Mouse (Mus musculus) E14TG2a.4 (cell line): ENCODE results near the gene Kcnd2.

Experiments used
- H3K27me3 ChIP-seq: 2 replicates; pipeline ENCODE4 v1.6.1; 2014; ENCODE audit warnings: low read length, control low read depth; ENCODE audit not compliant: insufficient read depth
- H3K36me3 ChIP-seq: 2 replicates; pipeline ENCODE4 v1.6.1; 2014; ENCODE audit warnings: low read length, control low read depth; ENCODE audit not compliant: insufficient read depth
- H3K4me1 ChIP-seq: replicated peaks from 2 replicates; pipeline ENCODE4 v1.6.1; 2014; ENCODE audit warnings: low read depth, low read length, control low read depth
- H3K4me3 ChIP-seq: replicated peaks from 2 replicates; pipeline ENCODE4 v1.5.1; 2014; ENCODE audit warnings: mild to moderate bottlenecking, low read length
- H3K9me3 ChIP-seq: 2 replicates; pipeline ENCODE4 v1.6.1; 2014; ENCODE audit warnings: low read length, control low read depth
- CTCF ChIP-seq: conservative IDR thresholded peaks from 2 replicates; pipeline ENCODE4 v1.5.1; 2014; ENCODE audit warnings: low read length
- NANOG ChIP-seq: IDR thresholded peaks from 2 replicates; pipeline ENCODE4 v1.6.1; 2014; ENCODE audit warnings: borderline replicate concordance, low read length, mixed read lengths
- POU5F1 ChIP-seq: IDR thresholded peaks from 2 replicates; pipeline ENCODE4 v1.6.1; 2014; ENCODE audit warnings: low read length, borderline replicate concordance

Kcnd2 gene

DNA sequence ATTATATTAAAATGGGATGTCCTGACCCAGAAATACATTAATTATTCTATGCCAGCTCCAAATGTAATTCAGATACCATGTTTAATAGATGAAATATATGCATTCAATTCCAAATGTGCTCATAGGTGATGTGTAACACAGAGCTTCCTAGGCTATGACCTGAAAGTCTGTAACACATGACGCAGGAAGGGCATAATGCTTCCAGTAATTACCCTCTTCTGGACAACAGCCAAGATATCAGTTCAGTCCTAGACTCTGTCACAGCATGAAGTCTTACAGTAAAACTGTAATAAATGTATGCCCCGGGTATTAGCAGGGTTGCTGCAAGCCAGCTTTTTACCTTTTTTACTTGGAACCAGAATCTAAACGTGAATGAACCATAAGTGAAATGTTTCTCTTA, 382.1 kb downstream of the Kcnd2 start:
- Histone ChIP-seq H3K4me1 (no peaks in the 10 kb centered on the region), H3K4me3 (no peak overlapping the region), H3K36me3 (no peaks in the 10 kb centered on the region), H3K9me3 (no peaks in the 10 kb centered on the region), H3K27me3 (no peaks in the 10 kb centered on the region)
- TF ChIP-seq NANOG (no peak), POU5F1 (no peak)

- H3K4me3 ChIP-seq = no peak overlapping the region
- H3K9me3 ChIP-seq = no peaks in the 10 kb centered on the region
- no peaks in the 10 kb centered on the region for H3K27me3 ChIP-seq
- no peaks in the 10 kb centered on the region for H3K36me3 ChIP-seq
- TF ChIP-seq POU5F1 (no peak), CTCF (no peak), NANOG (no peak)
- no peaks in the 10 kb centered on the region for H3K4me1 ChIP-seq
Measured at GRCm38 (mm10) chr6:21609381-21610059, 394.2 kb downstream of the Kcnd2 start.

GRCm38 (mm10) chr6:21629989-21630388, 414.7 kb downstream of the Kcnd2 start:
- no peak overlapping the region for H3K4me3 ChIP-seq
- no peaks in the 10 kb centered on the region for H3K36me3 ChIP-seq
- no peak for TF ChIP-seq NANOG
- TF ChIP-seq POU5F1 = no peak
- no peak for TF ChIP-seq CTCF
- no peaks in the 10 kb centered on the region for H3K9me3 ChIP-seq
- no peaks in the 10 kb centered on the region for H3K27me3 ChIP-seq
- no peaks in the 10 kb centered on the region for H3K4me1 ChIP-seq

DNA sequence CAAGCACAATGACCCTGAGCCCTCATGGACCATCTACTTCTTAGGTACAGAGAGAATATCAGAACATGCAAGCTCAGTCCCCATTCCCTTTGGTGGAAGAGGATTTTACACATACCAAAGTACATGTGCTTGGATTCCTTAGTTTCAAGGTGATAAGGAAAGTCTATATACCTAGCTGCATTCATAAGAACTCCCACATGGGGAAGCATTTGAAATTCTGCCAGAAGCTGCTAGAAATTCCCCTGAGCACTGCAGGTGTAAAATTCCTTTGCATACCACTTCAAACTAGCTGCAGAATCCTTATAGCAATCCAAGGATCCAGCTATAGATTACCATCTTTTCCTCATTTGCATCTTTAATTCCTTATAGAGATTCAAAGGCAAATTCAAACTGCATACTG, 440.4 kb downstream of the Kcnd2 start:
- Histone ChIP-seq H3K27me3 (no peaks in the 10 kb centered on the region), H3K9me3 (no peaks in the 10 kb centered on the region), H3K4me1 (no peaks in the 10 kb centered on the region), H3K4me3 (no peak overlapping the region), H3K36me3 (no peaks in the 10 kb centered on the region)
- TF ChIP-seq POU5F1 = no peak
- TF ChIP-seq NANOG = no peak
- TF ChIP-seq CTCF = no peak

DNA sequence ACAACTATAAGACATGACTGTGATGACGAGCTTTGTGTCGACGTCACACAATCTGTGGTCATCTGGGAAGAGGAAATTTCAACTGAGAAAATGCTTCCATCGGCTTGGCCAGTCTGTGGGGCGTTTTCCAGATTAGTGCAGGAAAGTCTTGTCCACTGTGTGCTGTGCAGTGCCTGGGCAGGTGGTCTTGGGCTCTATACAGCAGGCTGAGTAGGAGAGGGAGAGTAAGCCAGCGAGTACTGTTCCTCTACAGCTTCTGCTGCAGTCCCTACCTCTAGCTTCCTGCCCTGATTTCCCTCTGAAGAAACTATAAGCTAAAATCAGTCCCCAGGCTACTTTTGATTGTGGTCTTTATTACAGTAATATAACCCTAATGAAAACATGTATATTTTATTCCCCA, 448.8 kb downstream of the Kcnd2 start:
- Histone ChIP-seq H3K4me1 (no peaks in the 10 kb centered on the region), H3K4me3 (no peak overlapping the region), H3K36me3 (no peaks in the 10 kb centered on the region), H3K27me3 (no peaks in the 10 kb centered on the region), H3K9me3 (no peaks in the 10 kb centered on the region)
- TF ChIP-seq POU5F1 (no peak), CTCF (no peak), NANOG (no peak)

GRCm38 (mm10) chr6:21664638-21665037, 449.3 kb downstream of the Kcnd2 start:
- Histone ChIP-seq H3K4me1 (no peaks in the 10 kb centered on the region), H3K9me3 (no peaks in the 10 kb centered on the region), H3K4me3 (no peak overlapping the region), H3K36me3 (no peaks in the 10 kb centered on the region), H3K27me3 (no peaks in the 10 kb centered on the region)
- TF ChIP-seq POU5F1 = no peak
- no peak for TF ChIP-seq CTCF
- no peak for TF ChIP-seq NANOG

DNA sequence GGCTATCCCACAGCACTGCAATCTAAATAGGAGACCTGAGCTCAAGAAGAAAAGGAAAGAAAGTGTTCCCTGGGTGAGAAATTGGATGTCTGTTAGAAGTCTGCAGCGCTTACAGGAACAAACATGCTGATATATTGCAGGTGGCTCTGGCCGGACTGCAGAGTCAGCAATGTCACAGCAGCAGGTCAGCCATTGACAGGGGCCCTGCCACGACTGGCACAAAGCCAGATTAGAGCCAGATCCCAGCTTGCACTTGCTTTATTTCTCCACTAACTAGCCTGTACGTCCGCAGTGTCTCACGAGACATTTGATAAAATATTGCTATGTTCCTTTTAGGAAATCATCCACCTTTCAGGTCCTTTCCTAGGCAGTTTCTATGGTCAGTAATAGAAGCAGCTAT, 468.9 kb downstream of the Kcnd2 start:
- no peak for TF ChIP-seq NANOG
- no peak for TF ChIP-seq POU5F1
- no peak for TF ChIP-seq CTCF
- Histone ChIP-seq H3K4me3 (no peak overlapping the region), H3K4me1 (no peaks in the 10 kb centered on the region), H3K36me3 (no peaks in the 10 kb centered on the region), H3K27me3 (no peaks in the 10 kb centered on the region), H3K9me3 (no peaks in the 10 kb centered on the region)

- TF ChIP-seq CTCF = no peak
- no peak for TF ChIP-seq POU5F1
- TF ChIP-seq NANOG = no peak
- Histone ChIP-seq H3K4me1 (no peaks in the 10 kb centered on the region), H3K27me3 (no peaks in the 10 kb centered on the region), H3K9me3 (no peaks in the 10 kb centered on the region), H3K4me3 (no peak overlapping the region), H3K36me3 (no peaks in the 10 kb centered on the region)
Measured at GRCm38 (mm10) chr6:21686388-21686787, 471.1 kb downstream of the Kcnd2 start.

GRCm38 (mm10) chr6:21692861-21693350, 477.6 kb downstream of the Kcnd2 start:
- Histone ChIP-seq H3K36me3 (no peaks in the 10 kb centered on the region), H3K27me3 (no peaks in the 10 kb centered on the region), H3K4me3 (no peak overlapping the region), H3K4me1 (no peaks in the 10 kb centered on the region), H3K9me3 (no peaks in the 10 kb centered on the region)
- no peak for TF ChIP-seq POU5F1
- no peak for TF ChIP-seq NANOG
- TF ChIP-seq CTCF = no peak

DNA sequence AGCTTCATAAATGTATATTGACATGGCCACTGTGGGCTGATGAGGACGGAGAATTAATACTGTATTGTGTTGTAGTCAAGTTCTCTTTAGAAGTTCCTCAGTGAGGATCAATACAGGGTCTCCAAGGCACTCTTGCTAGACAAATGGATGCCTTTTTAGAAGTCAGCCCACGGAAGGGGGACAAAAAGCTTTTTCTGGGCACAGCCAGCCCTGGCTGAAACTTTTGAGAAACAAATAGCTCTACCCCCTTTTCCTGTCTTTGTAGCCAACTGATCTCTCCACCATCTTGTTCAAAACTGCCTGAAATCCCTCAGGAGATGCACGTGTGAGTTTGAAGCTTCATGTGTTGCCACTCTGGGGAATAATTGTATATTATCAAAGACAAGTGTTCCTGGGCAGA, 482.3 kb downstream of the Kcnd2 start:
- H3K4me3 ChIP-seq = no peak overlapping the region
- no peaks in the 10 kb centered on the region for H3K9me3 ChIP-seq
- TF ChIP-seq NANOG (no peak), POU5F1 (no peak), CTCF (no peak)
- no peaks in the 10 kb centered on the region for H3K4me1 ChIP-seq
- H3K36me3 ChIP-seq = no peaks in the 10 kb centered on the region
- H3K27me3 ChIP-seq = no peaks in the 10 kb centered on the region
